Mouse (Mus musculus) CH12.LX (cell line): Measurements from ENCODE around the gene Sytl1. TPM values are rescaled to one million over a fixed set of nuclear protein-coding genes. Genes with fewer than 3 reads are reported as not detected.
A peak's percentile ranks its signal among the peaks of the same experiment; 100 is the strongest.

Experiments
- DNase-seq: peaks from one replicate; pipeline ENCODE4 v3.0.0-alpha.2; 2013; ENCODE audit errors: extremely low read depth
- H3K27ac ChIP-seq: 2 replicates; pipeline ENCODE4 v1.5.1; 2012; ENCODE audit warnings: low read depth, mild to moderate bottlenecking, control low read depth, moderate library complexity; ENCODE audit not compliant: insufficient read depth
- H3K27me3 ChIP-seq: replicated peaks from 2 replicates; pipeline ENCODE3; 2012; ENCODE audit warnings: inconsistent platforms
- H3K36me3 ChIP-seq, 2 experiments: replicated peaks in 1 of 2; 2 replicates each; pipeline versions ENCODE3 to v1.6.1; 2012; ENCODE audit warnings: inconsistent platforms in 1 of 2, low read length in 1 of 2, mild to moderate bottlenecking in 1 of 2, mixed read lengths in 1 of 2, moderate library complexity in 1 of 2; ENCODE audit not compliant: control insufficient read depth in 1 of 2, insufficient read depth in 1 of 2
- H3K4me1 ChIP-seq, 2 experiments: 2 replicates each; pipeline ENCODE4 v1.6.1; 2012; ENCODE audit warnings: inconsistent platforms in 1 of 2, moderate library complexity in 1 of 2; ENCODE audit not compliant: insufficient read depth in 2 of 2, control insufficient read depth in 1 of 2
- H3K4me2 ChIP-seq: 2 replicates; pipeline ENCODE4 v1.6.1; 2012; ENCODE audit warnings: low read depth, mild to moderate bottlenecking, control low read depth; ENCODE audit not compliant: poor library complexity, insufficient read depth, severe bottlenecking
- H3K4me3 ChIP-seq, 3 experiments: fragments of 150-350 bp in 1 of 3; sonication (generic) in 1 of 3; replicated peaks in 1 of 3; 2 replicates each; pipeline versions ENCODE3 to v1.5.1; 2011 to 2012; ENCODE audit warnings: low read depth in 2 of 3, low read length in 2 of 3, mild to moderate bottlenecking in 2 of 3, moderate library complexity in 2 of 3, control low read depth in 1 of 3, improper control_type of control experiment in 1 of 3, inconsistent platforms in 1 of 3, mixed read lengths in 1 of 3; ENCODE audit not compliant: poor library complexity in 1 of 3
- H3K79me2 ChIP-seq: replicated peaks from 2 replicates; pipeline ENCODE4 v1.6.1; 2012; ENCODE audit warnings: mild to moderate bottlenecking, moderate library complexity; ENCODE audit not compliant: control insufficient read depth, poor library complexity, insufficient read depth, severe bottlenecking; ENCODE audit errors: extremely low read depth
- H3K9ac ChIP-seq: 2 replicates; pipeline ENCODE4 v1.6.1; 2012; ENCODE audit warnings: low read depth, mild to moderate bottlenecking, control low read depth, moderate library complexity; ENCODE audit not compliant: insufficient read depth
- H3K9me3 ChIP-seq: replicated peaks from 2 replicates; pipeline ENCODE3; 2012; ENCODE audit warnings: low read length, inconsistent platforms, mixed read lengths
- CHD2 ChIP-seq: IDR thresholded peaks from 2 replicates; pipeline ENCODE4 v1.6.1; 2011; ENCODE audit warnings: low read length, improper control_type of control experiment
- ELF1 ChIP-seq: IDR thresholded peaks from 2 replicates; pipeline ENCODE4 v1.6.1; 2014; ENCODE audit warnings: low read depth, mild to moderate bottlenecking, inconsistent platforms, low read length, improper control_type of control experiment
- ETS1 ChIP-seq: conservative IDR thresholded peaks from 2 replicates; pipeline ENCODE4 v1.6.1; 2012; ENCODE audit warnings: low read depth, mild to moderate bottlenecking, inconsistent platforms, low read length, improper control_type of control experiment, moderate library complexity
- IRF4 ChIP-seq: IDR thresholded peaks from 2 replicates; pipeline ENCODE4 v1.6.1; 2014; ENCODE audit warnings: low read depth, mild to moderate bottlenecking, inconsistent platforms, low read length, improper control_type of control experiment
- JUN ChIP-seq: IDR thresholded peaks from 2 replicates; pipeline ENCODE4 v1.6.1; 2011; ENCODE audit warnings: low read depth, mild to moderate bottlenecking, low read length, improper control_type of control experiment, moderate library complexity; ENCODE audit not compliant: insufficient read depth
- JUND ChIP-seq: conservative IDR thresholded peaks from 2 replicates; pipeline ENCODE4 v1.6.1; 2011; ENCODE audit warnings: low read depth, low read length, improper control_type of control experiment
- KAT2A ChIP-seq: IDR thresholded peaks from 2 replicates; pipeline ENCODE4 v1.6.1; 2012; ENCODE audit warnings: low read length, improper control_type of control experiment, inconsistent platforms; ENCODE audit not compliant: insufficient replicate concordance
- MAFK ChIP-seq: IDR thresholded peaks from 2 replicates; pipeline ENCODE4 v1.6.1; 2011; ENCODE audit warnings: low read length, improper control_type of control experiment; ENCODE audit not compliant: insufficient replicate concordance
- MAX ChIP-seq: IDR thresholded peaks from 2 replicates; pipeline ENCODE4 v1.6.1; 2011; ENCODE audit warnings: low read length, improper control_type of control experiment
- MAZ ChIP-seq: IDR thresholded peaks from 2 replicates; pipeline ENCODE4 v1.6.1; 2012; ENCODE audit warnings: low read depth, mild to moderate bottlenecking, inconsistent platforms, low read length, improper control_type of control experiment, moderate library complexity
- MEF2A ChIP-seq: IDR thresholded peaks from 2 replicates; pipeline ENCODE4 v1.6.1; 2014; ENCODE audit warnings: low read depth, mild to moderate bottlenecking, inconsistent platforms, low read length, improper control_type of control experiment, borderline replicate concordance
- MXI1 ChIP-seq: IDR thresholded peaks from 2 replicates; pipeline ENCODE4 v1.6.1; 2011; ENCODE audit warnings: mild to moderate bottlenecking, low read depth, low read length, improper control_type of control experiment
- NELFE ChIP-seq: IDR thresholded peaks from 2 replicates; pipeline ENCODE4 v1.6.1; 2011; ENCODE audit warnings: low read depth, low read length, improper control_type of control experiment
- NRF1 ChIP-seq: IDR thresholded peaks from 2 replicates; pipeline ENCODE4 v1.6.1; 2014; ENCODE audit warnings: low read depth, mild to moderate bottlenecking, inconsistent platforms, low read length, improper control_type of control experiment, moderate library complexity
- PAX5 ChIP-seq: IDR thresholded peaks from 2 replicates; pipeline ENCODE4 v1.6.1; 2012; ENCODE audit warnings: low read length, inconsistent platforms, mixed read lengths
- POLR2AphosphoS2 ChIP-seq: IDR thresholded peaks from 2 replicates; pipeline ENCODE4 v1.6.1; 2011; ENCODE audit warnings: low read depth, low read length, improper control_type of control experiment
- RAD21 ChIP-seq: IDR thresholded peaks from 2 replicates; pipeline ENCODE4 v1.6.1; 2011; ENCODE audit warnings: low read depth, mild to moderate bottlenecking, low read length, improper control_type of control experiment, moderate library complexity
- RCOR1 ChIP-seq: conservative IDR thresholded peaks from 2 replicates; pipeline ENCODE4 v1.6.1; 2012; ENCODE audit warnings: low read depth, mild to moderate bottlenecking, inconsistent platforms, low read length, improper control_type of control experiment
- SIN3A ChIP-seq: IDR thresholded peaks from 2 replicates; pipeline ENCODE4 v1.6.1; 2012; ENCODE audit warnings: low read length, improper control_type of control experiment, inconsistent platforms
- SMC3 ChIP-seq: IDR thresholded peaks from 2 replicates; pipeline ENCODE4 v1.6.1; 2011; ENCODE audit warnings: low read depth, low read length, improper control_type of control experiment
- TBP ChIP-seq: conservative IDR thresholded peaks from 2 replicates; pipeline ENCODE4 v1.6.1; 2011; ENCODE audit warnings: low read depth, low read length, improper control_type of control experiment
- TCF12 ChIP-seq: IDR thresholded peaks from 2 replicates; pipeline ENCODE4 v1.6.1; 2014; ENCODE audit warnings: low read depth, mild to moderate bottlenecking, inconsistent platforms, low read length, improper control_type of control experiment
- UBTF ChIP-seq: IDR thresholded peaks from 2 replicates; pipeline ENCODE4 v1.6.1; 2012; ENCODE audit warnings: low read depth, mild to moderate bottlenecking, inconsistent platforms, low read length, improper control_type of control experiment, moderate library complexity
- USF2 ChIP-seq: conservative IDR thresholded peaks from 2 replicates; pipeline ENCODE4 v1.6.1; 2011; ENCODE audit warnings: low read depth, low read length, improper control_type of control experiment
- ZC3H11A ChIP-seq: IDR thresholded peaks from 2 replicates; pipeline ENCODE4 v1.6.1; 2012; ENCODE audit warnings: low read depth, mild to moderate bottlenecking, inconsistent platforms, low read length, improper control_type of control experiment
- ZKSCAN1 ChIP-seq: IDR thresholded peaks from 2 replicates; pipeline ENCODE4 v1.6.1; 2012; ENCODE audit warnings: low read depth, inconsistent platforms, low read length, improper control_type of control experiment, borderline replicate concordance
- ZMIZ1 ChIP-seq: IDR thresholded peaks from 2 replicates; pipeline ENCODE4 v1.6.1; 2012; ENCODE audit warnings: low read depth, mild to moderate bottlenecking, inconsistent platforms, low read length, improper control_type of control experiment
- ZNF384 ChIP-seq: IDR thresholded peaks from 2 replicates; pipeline ENCODE4 v1.6.1; 2012; ENCODE audit warnings: low read depth, low read length, improper control_type of control experiment, inconsistent platforms
- dilution Hi-C: fragments of 300-500 bp; cut with MboI; formaldehyde crosslinking; loops from 2 replicates; pipeline ENCODE4 v1.14.3; 2020; ENCODE audit warnings: low sequenced_read_pairs; ENCODE audit not compliant: extremely low pct_unique_long_range_greater_than_20kb, extremely low pct_ligation_motif_present
- in situ Hi-C: fragments of 300-500 bp; cut with MboI; formaldehyde crosslinking; loops from 3 replicates; pipeline ENCODE4 v1.14.3; 2019; ENCODE audit warnings: low sequenced_read_pairs, low pct_ligation_motif_present, low pct_unique_long_range_greater_than_20kb, mixed read lengths
- polyA plus RNA-seq: library from polyadenylated mRNA; unstranded; fragments of >175 nt; gene quantifications from 2 replicates; pipeline ENCODE4 v1.2.1, GENCODE M21; 2012; ENCODE audit warnings: low read depth; ENCODE audit not compliant: insufficient read length
- total RNA-seq, 2 experiments: library from RNA; depleted of rRNA; stranded (reverse); fragments of 300-350 nt in 1 of 2; fragments of >200 nt in 1 of 2; gene quantifications; 2 replicates each; pipeline ENCODE4 v1.2.3; 2012 to 2014

Gene Sytl1
- total and polyA plus RNA-seq, 3 experiments = 8.2 to 20.0 (median 12.1) TPM

DNA sequence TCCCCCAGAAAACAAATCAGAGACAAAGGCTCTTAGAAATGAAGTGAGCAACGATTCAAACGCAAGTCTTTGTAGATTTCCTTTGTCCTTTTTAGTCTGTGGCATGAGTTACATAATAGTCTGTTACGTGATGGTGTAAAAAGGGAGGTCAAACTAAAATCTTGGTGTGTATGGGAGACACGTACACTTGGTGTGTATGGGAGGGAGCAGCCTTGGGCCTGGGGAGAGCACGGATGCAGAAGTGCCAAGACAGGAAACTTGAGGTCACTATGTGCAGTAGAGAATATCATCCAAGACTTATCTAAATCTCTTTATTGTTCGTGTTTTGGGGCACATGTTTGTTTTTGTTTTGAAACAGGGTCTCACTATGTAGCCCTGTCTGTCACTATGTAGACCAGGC, 15.2 kb upstream of the Sytl1 start:
- dilution Hi-C loops (no loop called here), in situ Hi-C loops (no loop called here)
- TF ChIP-seq POLR2AphosphoS2 = peak; percentile 10; the same call in 1 of the 2 replicates
- TF ChIP-seq TBP = no peak
- TF ChIP-seq MXI1 = no peak
- no peak for TF ChIP-seq PAX5
- TF ChIP-seq ETS1 = no peak
- no peak for TF ChIP-seq RCOR1
- TF ChIP-seq MAFK = no peak
- H3K27me3 ChIP-seq = no peaks in the 10 kb centered on the region
- peak overlapping the region; percentile 88 to 96 (median 95) for H3K4me3 ChIP-seq
- peaks cover 42% of the 10 kb centered on the region for H3K79me2 ChIP-seq
- H3K9me3 ChIP-seq = no peaks in the 10 kb centered on the region
- H3K9ac ChIP-seq = peak overlapping the region; percentile 89
- H3K36me3 ChIP-seq = peaks cover 10 to 31% of the 10 kb centered on the region in 2 experiments
- H3K4me1 ChIP-seq = peaks cover 7 to 46% of the 10 kb centered on the region in 2 experiments
- H3K4me2 ChIP-seq = peak overlapping the region; percentile 87
- no peak for DNase-seq
- H3K27ac ChIP-seq = peak overlapping the region; percentile 36; the same call in 1 of the 2 replicates

GRCm38 (mm10) chr4:133277104-133278026, 14.5 kb upstream of the Sytl1 start, which contains the start of gene Tmem222:
Gene Tmem222 (minus strand): TSS chr4:133277792.
- peaks cover 7 to 48% of the 10 kb centered on the region in 2 experiments for H3K4me1 ChIP-seq
- H3K9ac ChIP-seq = peak within 1 kb of the TSS; percentile 94
- H3K4me2 ChIP-seq = peak within 1 kb of the TSS; percentile 92
- no peaks in the 10 kb centered on the region for H3K9me3 ChIP-seq
- dilution Hi-C loops = no loop called here
- no peaks in the 10 kb centered on the region for H3K27me3 ChIP-seq
- in situ Hi-C loops = no loop called here
- peaks cover 49% of the 10 kb centered on the region for H3K79me2 ChIP-seq
- peaks cover 10 to 34% of the 10 kb centered on the region in 2 experiments for H3K36me3 ChIP-seq
- peak within 1 kb of the TSS; percentile 88 to 96 (median 95) for H3K4me3 ChIP-seq
- H3K27ac ChIP-seq = peak within 1 kb of the TSS; percentile 87
- DNase-seq = peak; percentile 97
- TF ChIP-seq TCF12 = peak; percentile 89
- TF ChIP-seq JUN = no peak
- no peak for TF ChIP-seq ZC3H11A
- no peak for TF ChIP-seq USF2
- TF ChIP-seq RCOR1 = no peak; the same call in 1 of the 2 replicates
- peak; percentile 83 for TF ChIP-seq POLR2AphosphoS2
- TF ChIP-seq MAZ = peak; percentile 91
- TF ChIP-seq IRF4 = peak; percentile 90
- peak; percentile 82 for TF ChIP-seq CHD2
- no peak for TF ChIP-seq MAFK
- TF ChIP-seq TBP = peak; percentile 84
- peak; percentile 70 for TF ChIP-seq NRF1
- peak; percentile 70 for TF ChIP-seq ETS1
- no peak; the same call in 1 of the 2 replicates for TF ChIP-seq ZNF384
- peak; percentile 91 for TF ChIP-seq MEF2A
- peak; percentile 94; the same call in 1 of the 2 replicates for TF ChIP-seq KAT2A
- TF ChIP-seq ELF1 = peak; percentile 99
- peak; percentile 84 for TF ChIP-seq NELFE
- no peak for TF ChIP-seq PAX5
- peak; percentile 85 for TF ChIP-seq MXI1
- peak; percentile 86 for TF ChIP-seq MAX
- TF ChIP-seq UBTF = peak; percentile 32; the same call in 1 of the 2 replicates
- TF ChIP-seq SIN3A = peak; percentile 87
- TF ChIP-seq SMC3 = 0 out of 2 replicates have a peak, but pooled peaks have one; percentile 11
- no peak for TF ChIP-seq ZKSCAN1
- no peak for TF ChIP-seq RAD21
- TF ChIP-seq ZMIZ1 = peak; percentile 83
- no peak for TF ChIP-seq JUND
